Mouse (Mus musculus) limb, embryonic 14.5 days (tissue): ENCODE results near the gene Sh3bgrl. TPM values are rescaled to one million over a fixed set of nuclear protein-coding genes. Genes with fewer than 3 reads are reported as not detected.

Source experiments
- ATAC-seq: fragments of 200-750 bp; cut with Nextera tagmentation; 2 replicates; pipeline ENCODE4 v1.8.0; 2017; ENCODE audit warnings: low read depth, moderate number of reproducible peaks, moderate TSS enrichment; ENCODE audit not compliant: low FRiP score
- DNase-seq: peaks from one replicate; pipeline ENCODE4 v3.0.0-alpha.2; 2015; ENCODE audit warnings: low spot score
- H3K27ac ChIP-seq: fragments of 300-500 bp; sonication (generic); replicated peaks from 2 replicates; pipeline ENCODE4 v1.5.1; 2014; ENCODE audit warnings: low read depth, mild to moderate bottlenecking, low read length, moderate library complexity, mixed read lengths
- H3K27me3 ChIP-seq: fragments of 300-500 bp; sonication (generic); 2 replicates; pipeline ENCODE4 v1.6.1; 2014; ENCODE audit warnings: low read length, mixed read lengths; ENCODE audit not compliant: control insufficient read depth, insufficient read depth
- H3K36me3 ChIP-seq: fragments of 300-500 bp; sonication (generic); 2 replicates; pipeline ENCODE4 v1.6.1; 2014; ENCODE audit warnings: mild to moderate bottlenecking, low read length, moderate library complexity, mixed read lengths; ENCODE audit not compliant: control insufficient read depth, insufficient read depth
- H3K4me1 ChIP-seq: fragments of 300-500 bp; sonication (generic); 2 replicates; pipeline ENCODE4 v1.6.1; 2014; ENCODE audit warnings: antibody characterized with exemption, low read length, mixed read lengths; ENCODE audit not compliant: control insufficient read depth, insufficient read depth
- H3K4me2 ChIP-seq: fragments of 300-500 bp; sonication (generic); replicated peaks from 2 replicates; pipeline ENCODE4 v1.6.1; 2014; ENCODE audit warnings: low read depth, mild to moderate bottlenecking, low read length, moderate library complexity; ENCODE audit not compliant: severe bottlenecking
- H3K4me3 ChIP-seq: fragments of 300-500 bp; sonication (generic); replicated peaks from 2 replicates; pipeline ENCODE4 v1.5.1; 2014; ENCODE audit warnings: low read length
- H3K9ac ChIP-seq: fragments of 300-500 bp; sonication (generic); 2 replicates; pipeline ENCODE4 v1.6.1; 2014; ENCODE audit warnings: mild to moderate bottlenecking, low read depth, low read length, moderate library complexity; ENCODE audit not compliant: severe bottlenecking
- H3K9me3 ChIP-seq: fragments of 300-500 bp; sonication (generic); 2 replicates; pipeline ENCODE4 v1.6.1; 2016; ENCODE audit warnings: low read length; ENCODE audit not compliant: control insufficient read depth
- POLR2A ChIP-seq: fragments of 200-500 bp; IDR thresholded peaks from 2 replicates; pipeline ENCODE4 v1.8.0; 2012; ENCODE audit warnings: inconsistent platforms, mild to moderate bottlenecking, moderate library complexity, borderline replicate concordance; ENCODE audit not compliant: insufficient read depth, insufficient read length; ENCODE audit errors: extremely low read depth
- WGBS: fragments of 180-500 bp; shearing (Covaris S2); extraction: QIAGEN DNeasy Blood & Tissue Kit; methylation state at CpG from one replicate; pipeline ENCODE4 v1.1.7; 2014; 5-methylcytosine and 5-hydroxymethylcytosine counted together
- polyA plus RNA-seq, 2 experiments: library from polyadenylated mRNA; depleted of rRNA in 1 of 2; stranded (reverse) in 1 of 2; unstranded in 1 of 2; fragments of >200 nt; fragmentation: Nextera tagmentation in 1 of 2; extraction: Ambion mirVana in 1 of 2; gene quantifications; 2 replicates each; pipeline versions ENCODE4 v1.2.1 to v1.2.3; 2012 to 2014

The Sh3bgrl gene
- polyA plus RNA-seq, 2 experiments, result 69.0 to 89.3 TPM

DNA sequence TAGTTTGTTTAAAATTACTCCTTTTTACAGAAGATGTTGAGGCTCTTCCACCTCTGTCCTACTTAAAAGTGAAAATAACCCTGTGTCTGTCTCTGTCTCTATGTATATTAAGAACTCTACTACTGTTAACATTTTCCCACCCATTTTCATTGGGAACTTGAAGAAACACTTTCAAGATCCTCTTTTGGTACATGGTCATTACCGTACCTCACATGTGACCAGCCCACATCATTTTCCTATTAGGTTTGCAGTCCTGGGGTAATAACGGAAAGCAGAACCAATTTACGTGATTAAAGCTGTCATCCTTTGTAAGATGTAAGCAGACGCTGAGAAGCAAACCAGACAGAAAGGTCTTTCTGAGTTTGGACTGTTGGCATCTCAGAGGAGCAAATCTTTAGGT is 101.3 kb downstream of the Sh3bgrl start, which contains the start of gene Gm6377:
Gene Gm6377 (plus strand): TSS at position 289 of the 400 bp plus-strand sequence.
- H3K9ac ChIP-seq, result no peak within 1 kb of the TSS
- H3K4me3 ChIP-seq, result no peak within 1 kb of the TSS
- no peaks in the 10 kb centered on the region for H3K9me3 ChIP-seq
- ATAC-seq (no peak), DNase-seq (no peak)
- H3K4me2 ChIP-seq, result no peak within 1 kb of the TSS
- H3K4me1 ChIP-seq, result no peaks in the 10 kb centered on the region
- TF ChIP-seq POLR2A, result no peak
- H3K27ac ChIP-seq, result no peak within 1 kb of the TSS
- 53% methylated on average over 4 of the region's 4 CpGs for WGBS
- H3K27me3 ChIP-seq, result no peaks in the 10 kb centered on the region
- no peaks in the 10 kb centered on the region for H3K36me3 ChIP-seq

DNA sequence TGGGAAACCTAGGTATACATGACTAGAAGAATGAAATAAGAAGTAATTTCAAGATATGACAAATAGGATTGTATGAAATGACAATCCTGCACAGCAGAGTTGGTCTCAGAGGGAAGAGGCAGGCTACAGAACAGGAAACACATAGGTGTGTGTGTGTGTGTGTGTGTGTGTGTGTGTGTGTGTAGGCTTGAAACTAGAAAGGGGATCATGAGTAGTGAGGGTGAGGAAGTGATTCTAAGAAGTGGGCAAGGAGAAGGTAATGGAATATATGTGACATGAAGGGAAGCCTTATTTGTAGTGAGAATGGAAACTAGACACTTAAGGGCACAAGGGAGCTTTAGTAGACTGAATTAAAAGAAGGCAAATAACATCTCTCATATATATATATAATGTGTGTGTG is 112.7 kb downstream of the Sh3bgrl start:
- H3K9me3 ChIP-seq, result no peaks in the 10 kb centered on the region
- no peak overlapping the region for H3K4me3 ChIP-seq
- no peak overlapping the region for H3K27ac ChIP-seq
- H3K9ac ChIP-seq, result no peak overlapping the region
- no peak for ATAC-seq
- no peaks in the 10 kb centered on the region for H3K36me3 ChIP-seq
- no peak for TF ChIP-seq POLR2A
- H3K27me3 ChIP-seq, result no peaks in the 10 kb centered on the region
- H3K4me2 ChIP-seq, result no peak overlapping the region
- no peak for DNase-seq
- no peaks in the 10 kb centered on the region for H3K4me1 ChIP-seq

DNA sequence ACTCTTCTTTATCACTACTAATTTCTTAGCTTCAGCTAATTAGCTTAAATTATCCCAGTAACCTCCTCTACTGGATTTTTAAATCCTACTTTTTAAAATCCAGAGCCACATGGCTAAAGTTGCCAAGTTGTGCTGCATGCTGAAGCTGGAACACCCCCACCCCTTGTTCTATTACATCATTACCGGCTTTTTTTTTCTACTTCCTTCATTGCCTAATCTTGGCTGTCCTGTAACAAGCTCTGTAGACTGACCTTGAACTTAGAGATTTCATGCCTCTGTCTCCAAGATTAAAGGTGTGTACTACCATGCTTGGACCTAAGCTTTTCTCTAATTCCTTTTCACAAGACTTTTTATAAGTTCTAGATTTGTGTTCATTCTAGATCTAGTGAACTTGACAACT is 133.6 kb downstream of the Sh3bgrl start:
- no peak for ATAC-seq
- Histone ChIP-seq H3K4me2 (no peak overlapping the region), H3K4me1 (no peaks in the 10 kb centered on the region), H3K27ac (no peak overlapping the region), H3K9me3 (no peaks in the 10 kb centered on the region), H3K4me3 (no peak overlapping the region), H3K27me3 (no peaks in the 10 kb centered on the region), H3K36me3 (no peaks in the 10 kb centered on the region), H3K9ac (no peak overlapping the region)
- WGBS, result 94% methylated on average over 1 of the region's 1 CpGs
- no peak for TF ChIP-seq POLR2A
- DNase-seq, result no peak

DNA sequence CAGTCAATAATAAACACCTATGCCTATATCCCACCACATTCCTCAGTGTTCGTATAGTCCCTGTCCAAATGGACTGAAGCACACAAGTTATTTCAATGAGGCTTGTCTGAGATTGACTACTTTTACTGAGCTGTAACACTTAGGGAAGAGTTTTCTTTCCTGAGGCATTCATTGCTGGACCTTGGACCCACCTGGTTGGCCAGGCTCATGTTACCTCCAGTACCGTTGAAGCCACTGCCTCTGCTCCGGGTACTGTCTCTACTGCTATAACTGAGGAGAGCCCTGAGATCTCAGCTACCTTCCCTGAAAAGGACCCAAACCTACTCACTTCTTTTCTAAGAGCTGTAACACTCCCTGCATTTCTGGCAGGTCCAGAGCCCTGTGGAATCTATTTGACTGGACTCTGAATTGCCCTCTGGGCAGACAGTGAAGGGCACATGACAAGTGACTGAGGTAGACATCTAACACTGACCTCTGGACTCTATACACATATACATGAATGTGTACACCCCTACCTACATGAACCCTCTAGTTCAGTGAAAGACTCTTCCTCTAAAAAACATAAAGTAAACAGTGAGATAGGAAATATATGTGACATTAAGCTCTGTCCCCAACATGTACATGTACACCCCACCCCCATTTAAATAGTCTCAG is 140.3 kb downstream of the Sh3bgrl start:
- no peak for ATAC-seq
- DNase-seq, result no peak
- no peaks in the 10 kb centered on the region for H3K27me3 ChIP-seq
- 86% methylated on average over 3 of the region's 3 CpGs for WGBS
- H3K9ac ChIP-seq, result no peak overlapping the region
- H3K27ac ChIP-seq, result no peak overlapping the region
- no peaks in the 10 kb centered on the region for H3K4me1 ChIP-seq
- H3K9me3 ChIP-seq, result no peaks in the 10 kb centered on the region
- H3K36me3 ChIP-seq, result no peaks in the 10 kb centered on the region
- no peak overlapping the region for H3K4me3 ChIP-seq
- no peak overlapping the region for H3K4me2 ChIP-seq
- TF ChIP-seq POLR2A, result no peak

DNA sequence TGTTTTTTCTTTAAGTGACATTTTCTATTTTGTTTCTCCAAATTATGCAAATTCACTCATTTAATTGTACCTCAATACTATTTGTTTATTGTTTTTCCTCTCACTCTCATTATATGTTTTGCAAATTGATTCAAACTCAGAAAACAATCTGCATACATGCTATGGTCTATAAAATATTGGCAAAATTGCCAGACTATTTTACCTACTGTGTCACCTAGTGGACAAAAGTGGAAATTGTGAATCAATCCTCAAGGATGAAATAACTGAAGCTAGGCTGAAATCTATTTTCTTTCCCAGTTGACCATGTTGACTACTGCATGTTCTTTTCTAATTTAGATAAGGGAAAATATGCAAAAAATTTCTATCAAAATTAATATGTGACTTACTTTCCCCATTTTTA is 143.0 kb downstream of the Sh3bgrl start:
- H3K27ac ChIP-seq, result no peak overlapping the region
- TF ChIP-seq POLR2A, result no peak
- H3K9ac ChIP-seq, result no peak overlapping the region
- H3K36me3 ChIP-seq, result no peaks in the 10 kb centered on the region
- peak; percentile 26 for DNase-seq
- H3K4me3 ChIP-seq, result no peak overlapping the region
- no peaks in the 10 kb centered on the region for H3K27me3 ChIP-seq
- no peak overlapping the region for H3K4me2 ChIP-seq
- no peaks in the 10 kb centered on the region for H3K4me1 ChIP-seq
- no peaks in the 10 kb centered on the region for H3K9me3 ChIP-seq
- no peak for ATAC-seq

Other genes starting within 250 kb of the Sh3bgrl start
- 4.1 and 13.3 TPM in 2 replicates for gene Hmgn5, start 82.0 kb upstream of the Sh3bgrl start, polyA plus RNA-seq (2012; rRNA removed)
- gene Hmgn5, start 82.0 kb upstream of the Sh3bgrl start, polyA plus RNA-seq (2014; fragmentation: Nextera tagmentation; extraction: Ambion mirVana), result 19.7 and 21.1 TPM in 2 replicates
- gene Gm6377, start 101.4 kb downstream of the Sh3bgrl start, polyA plus RNA-seq (2012; rRNA removed), result 0.04 and 0.10 TPM in 2 replicates
- gene Gm6377, start 101.4 kb downstream of the Sh3bgrl start, polyA plus RNA-seq (2014; fragmentation: Nextera tagmentation; extraction: Ambion mirVana), result 0.11 and 0.15 TPM in 2 replicates